Mouse (Mus musculus) testis, postnatal 14 days (tissue): Measurements from ENCODE around the gene Lyst.
"Not testable (repeated sequence)": the region's sequence is repeated elsewhere in the genome, so short reads cannot be mapped to it uniquely, and the experiment has no call there.

Source experiments
- DNase-seq: peaks from one replicate; pipeline ENCODE4 v3.0.0; 2021; ENCODE audit warnings: low spot score

The Lyst gene

DNA sequence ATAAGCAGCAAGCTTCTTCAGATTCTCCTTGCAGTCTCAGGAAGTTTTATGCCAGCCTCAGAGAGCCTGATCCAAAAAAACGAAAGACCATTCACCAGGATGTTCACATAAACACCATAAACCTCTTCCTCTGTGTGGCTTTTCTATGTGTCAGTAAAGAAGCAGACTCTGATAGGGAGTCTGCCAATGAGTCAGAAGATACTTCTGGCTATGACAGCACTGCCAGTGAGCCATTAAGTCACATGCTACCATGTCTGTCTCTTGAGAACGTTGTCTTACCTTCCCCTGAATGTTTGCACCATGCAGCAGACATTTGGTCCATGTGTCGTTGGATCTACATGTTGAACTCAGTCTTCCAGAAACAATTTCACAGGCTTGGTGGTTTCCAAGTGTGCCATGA is 47.4 kb downstream of the Lyst start:
- no peak for DNase-seq

DNA sequence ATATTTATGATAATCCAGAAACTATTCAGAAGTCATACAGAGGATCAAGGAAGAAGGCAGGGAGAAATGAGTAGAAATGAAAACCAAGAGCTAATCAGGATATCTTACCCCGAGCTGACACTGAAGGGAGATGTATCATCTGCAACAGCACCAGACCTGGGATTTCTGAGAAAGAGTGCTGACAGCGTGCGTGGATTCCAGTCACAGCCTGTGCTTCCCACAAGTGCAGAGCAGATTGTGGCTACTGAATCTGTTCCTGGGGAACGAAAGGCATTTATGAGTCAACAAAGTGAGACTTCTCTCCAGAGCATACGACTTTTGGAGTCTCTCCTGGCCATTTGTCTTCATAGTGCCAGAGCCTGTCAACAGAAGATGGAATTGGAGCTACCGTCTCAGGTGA is 47.8 kb downstream of the Lyst start:
- no peak for DNase-seq

GRCm38 (mm10) chr13:13638725-13639124 is 48.5 kb downstream of the Lyst start:
- DNase-seq: no peak

DNA sequence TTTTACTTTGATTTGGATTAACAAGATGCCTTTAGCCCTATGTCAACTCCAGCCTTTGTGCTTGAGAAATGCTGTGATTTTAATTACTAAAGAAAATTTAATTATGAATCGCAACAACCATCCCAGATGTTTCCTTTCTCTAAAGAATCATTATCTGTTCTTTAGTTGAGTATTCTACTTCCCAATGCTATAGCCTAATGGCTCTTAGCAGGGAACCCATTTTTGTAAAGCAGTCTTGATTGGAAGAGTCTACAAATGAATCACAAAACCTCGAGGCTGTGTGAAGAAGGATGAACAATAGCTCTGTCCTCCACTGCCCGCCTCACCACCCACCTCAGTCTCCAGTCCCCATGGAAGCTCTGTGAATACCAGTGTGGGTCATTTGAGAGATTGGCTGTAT is 57.1 kb downstream of the Lyst start:
- DNase-seq: no peak

DNA sequence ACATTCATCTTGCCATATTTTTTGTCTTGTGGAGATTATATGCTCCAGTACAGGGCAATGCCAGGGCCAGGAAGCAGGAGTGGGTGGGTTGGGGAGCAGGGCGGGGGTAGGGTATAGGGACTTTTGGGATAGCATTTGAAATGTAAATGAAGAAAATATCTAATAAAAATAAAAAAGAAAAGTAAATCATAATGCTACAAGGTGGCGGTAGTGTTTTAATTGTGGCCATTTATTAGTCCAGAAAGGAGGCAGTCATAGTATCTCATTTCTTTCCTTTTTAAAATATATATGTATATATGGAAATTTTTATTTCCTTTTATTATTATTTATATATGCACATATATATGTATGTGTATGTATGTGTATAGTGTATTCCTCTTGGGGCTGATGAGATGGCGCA is 65.3 kb downstream of the Lyst start:
- DNase-seq: no peak

DNA sequence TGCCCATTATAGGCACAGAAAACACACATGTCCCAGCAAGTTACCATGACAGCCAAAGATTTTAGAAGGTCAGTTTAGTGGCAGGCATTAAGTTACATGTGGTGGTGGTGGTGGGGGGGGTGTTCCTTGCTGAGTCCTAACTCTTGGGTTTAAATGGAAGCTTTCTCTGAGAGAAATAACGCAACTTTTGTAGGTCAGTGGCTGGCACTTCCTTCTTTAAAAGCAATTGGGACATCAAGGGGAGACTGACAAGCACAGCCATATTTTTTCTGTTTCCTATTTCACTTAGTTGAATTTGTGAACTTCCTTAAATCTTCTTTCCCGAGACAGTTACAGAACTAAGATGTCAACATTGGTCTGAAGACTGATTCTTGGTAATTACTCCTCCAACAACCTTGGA is 75.9 kb downstream of the Lyst start:
- not testable (repeated sequence) for DNase-seq

GRCm38 (mm10) chr13:13670669-13671068 is 80.5 kb downstream of the Lyst start:
- DNase-seq: no peak

DNA sequence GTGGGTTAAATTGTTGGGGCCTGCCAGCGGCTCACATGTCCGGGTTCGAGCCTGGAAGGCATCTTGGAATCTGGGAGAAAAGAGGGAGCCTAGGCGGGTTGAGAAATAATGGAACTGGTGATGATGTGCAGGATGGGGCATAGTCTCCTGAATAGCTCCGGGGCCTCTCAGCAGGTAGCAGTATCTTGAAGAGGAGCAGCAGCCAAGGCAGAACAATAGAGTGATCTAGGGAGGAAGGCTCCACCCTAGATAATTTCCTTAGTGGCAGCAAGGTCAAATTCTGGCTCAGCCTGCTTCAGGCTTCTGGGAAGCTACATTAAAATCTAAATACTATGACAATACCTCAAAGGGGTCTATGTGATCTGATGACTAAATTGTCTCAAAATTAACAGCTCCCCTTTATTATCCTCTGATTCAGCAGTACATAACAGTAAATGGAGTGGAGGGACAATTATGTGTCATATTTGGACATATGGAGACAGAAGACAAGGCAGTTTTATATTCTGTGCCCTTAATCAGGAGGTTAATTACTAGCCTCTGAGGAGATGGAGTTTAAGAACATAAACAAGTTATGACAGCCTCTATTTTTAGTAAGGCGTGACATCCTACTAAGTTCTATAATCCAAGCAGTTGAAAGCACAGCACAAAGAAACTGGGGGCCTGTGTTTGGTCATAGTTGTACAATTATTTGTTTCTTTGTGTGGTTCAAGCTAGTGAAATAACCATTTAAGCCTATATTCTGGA is 81.6 kb downstream of the Lyst start:
- DNase-seq: no peak

DNA sequence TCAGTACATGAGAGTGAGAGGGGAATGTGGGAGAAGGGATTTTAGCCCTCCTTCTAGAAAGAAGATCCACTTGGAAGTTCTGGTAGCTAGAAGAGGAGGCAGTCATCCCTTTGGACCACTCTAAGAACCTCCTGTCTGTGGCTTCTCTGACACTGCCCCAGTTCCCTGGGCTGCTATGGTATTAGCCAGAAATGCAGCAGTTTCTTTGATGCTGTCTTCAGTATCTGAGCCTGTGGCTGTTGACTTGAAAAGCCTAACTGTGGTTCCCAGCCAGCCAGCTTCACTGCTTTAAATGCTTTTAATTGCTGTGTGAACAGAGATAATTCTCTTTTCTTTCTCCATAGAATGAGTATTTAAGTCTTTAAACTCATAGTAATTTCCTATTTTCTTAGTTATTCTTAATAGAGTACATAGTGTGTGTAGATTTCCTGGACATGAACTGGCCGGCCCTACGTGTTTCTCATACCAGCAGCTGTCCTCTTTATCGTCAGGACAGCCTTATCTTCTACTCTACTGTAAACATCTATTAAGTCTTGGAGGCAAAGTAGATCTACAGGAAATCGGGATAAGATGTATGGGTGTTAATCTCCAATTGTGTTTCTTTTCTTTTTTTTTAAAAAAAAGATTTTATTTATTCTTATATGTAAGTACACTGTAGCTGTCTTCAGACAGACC is 84.6 kb downstream of the Lyst start:
- no peak for DNase-seq

GRCm38 (mm10) chr13:13677871-13678270 is 87.7 kb downstream of the Lyst start:
- DNase-seq: no peak

DNA sequence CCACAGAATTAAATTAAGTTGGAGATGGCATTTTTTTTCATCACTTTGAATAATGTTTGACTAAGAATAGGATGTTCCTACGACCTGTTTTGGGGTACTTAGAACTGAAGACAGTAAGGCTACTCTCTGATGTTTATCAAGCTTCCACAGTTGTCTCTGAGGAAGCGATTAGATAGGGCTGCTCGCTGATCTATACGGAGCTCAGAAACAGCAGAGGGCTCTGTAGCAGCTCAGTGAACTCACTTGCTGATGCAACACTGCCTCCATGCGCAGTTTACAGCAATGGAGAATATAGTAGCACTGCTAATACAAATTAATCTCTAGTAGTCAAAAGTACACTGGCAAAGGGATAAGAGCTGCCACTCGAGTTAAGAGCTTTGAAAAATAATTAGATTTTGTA is 91.4 kb downstream of the Lyst start:
- no peak for DNase-seq

- DNase-seq: no peak
These were observed 113.3 kb downstream of the Lyst start for GRCm38 (mm10) chr13:13703476-13703875.

GRCm38 (mm10) chr13:13721435-13721834 is 131.2 kb downstream of the Lyst start:
- DNase-seq: not testable (repeated sequence)

- no peak for DNase-seq
These were observed 133.1 kb downstream of the Lyst start for GRCm38 (mm10) chr13:13723293-13723692.

- DNase-seq: no peak
These were observed 133.6 kb downstream of the Lyst start for GRCm38 (mm10) chr13:13723786-13724185.

GRCm38 (mm10) chr13:13739232-13739631 is 149.0 kb downstream of the Lyst start:
- DNase-seq: no peak

DNA sequence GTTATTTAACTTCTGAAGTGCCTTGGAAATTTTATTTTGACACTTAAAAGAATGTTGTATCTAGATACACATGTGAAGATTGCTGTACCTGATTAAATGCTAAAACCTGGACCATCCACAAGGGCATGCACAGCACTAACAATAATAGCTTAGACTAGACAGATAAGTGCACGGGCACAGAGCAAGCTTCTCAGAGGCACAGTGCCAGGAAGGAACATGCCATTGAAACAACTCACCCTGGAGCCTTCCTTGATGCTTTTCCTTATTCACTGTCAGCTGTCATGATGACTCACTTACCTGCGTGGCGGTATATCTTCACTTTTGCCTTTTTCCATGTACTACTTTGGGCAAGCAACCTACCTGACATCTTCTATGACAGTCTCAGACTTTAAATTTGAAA is 155.7 kb downstream of the Lyst start:
- peak; percentile 10 for DNase-seq

- no peak for DNase-seq
These were observed 185.7 kb downstream of the Lyst start for GRCm38 (mm10) chr13:13775778-13776494.

GRCm38 (mm10) chr13:13777052-13777451 is 186.9 kb downstream of the Lyst start:
- no peak for DNase-seq

DNA sequence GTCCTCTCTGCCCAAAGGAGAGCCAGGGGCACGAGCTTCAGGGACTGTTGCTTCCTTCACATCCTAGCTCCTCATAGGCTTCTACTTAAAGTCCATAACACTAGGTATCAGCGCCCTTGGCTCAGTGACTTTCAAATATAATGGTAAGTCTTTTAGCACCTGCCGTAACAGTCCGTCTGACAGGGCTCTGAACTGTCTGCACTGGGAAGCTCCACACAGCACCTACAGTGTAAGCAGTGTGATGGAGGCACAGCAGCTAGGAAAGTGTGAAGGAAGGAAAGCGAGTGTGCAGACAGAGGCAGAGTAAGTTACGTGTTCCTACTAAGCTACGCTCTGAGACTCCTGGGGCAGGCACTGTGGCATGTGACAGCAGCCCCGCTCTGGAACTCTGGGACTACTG is 187.5 kb downstream of the Lyst start:
- DNase-seq: no peak

DNA sequence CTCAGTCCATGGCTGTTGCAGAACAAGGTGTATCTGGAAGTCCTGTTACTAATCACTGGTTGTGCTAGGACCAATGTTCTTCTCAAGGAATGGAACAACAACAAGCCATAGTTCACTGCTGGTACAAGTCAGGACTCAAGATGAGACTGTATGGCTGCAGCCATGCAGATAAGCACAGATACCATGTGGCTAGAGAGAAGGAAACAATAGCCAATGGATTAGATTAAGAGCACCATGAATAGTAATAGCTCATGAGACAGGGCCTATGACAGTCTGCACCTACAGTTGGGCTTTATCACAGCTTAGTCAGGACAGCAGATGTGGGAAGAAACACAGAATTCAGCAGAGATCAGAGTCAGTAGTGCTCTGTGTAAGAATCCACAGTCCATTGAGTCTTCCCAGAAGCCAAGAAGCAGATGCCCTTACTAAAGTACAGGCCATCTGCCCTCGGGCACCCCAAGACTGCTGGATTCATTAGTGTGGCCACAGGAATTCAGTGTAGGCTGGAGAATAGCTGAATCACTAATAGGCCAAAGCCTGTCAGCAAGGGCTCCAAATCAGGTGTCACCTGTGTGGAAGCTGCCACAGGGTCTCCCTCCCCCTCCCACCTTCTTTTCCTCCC is 188.8 kb downstream of the Lyst start:
- no peak for DNase-seq

- DNase-seq: no peak
These were observed 190.1 kb downstream of the Lyst start for GRCm38 (mm10) chr13:13780271-13780670.

DNA sequence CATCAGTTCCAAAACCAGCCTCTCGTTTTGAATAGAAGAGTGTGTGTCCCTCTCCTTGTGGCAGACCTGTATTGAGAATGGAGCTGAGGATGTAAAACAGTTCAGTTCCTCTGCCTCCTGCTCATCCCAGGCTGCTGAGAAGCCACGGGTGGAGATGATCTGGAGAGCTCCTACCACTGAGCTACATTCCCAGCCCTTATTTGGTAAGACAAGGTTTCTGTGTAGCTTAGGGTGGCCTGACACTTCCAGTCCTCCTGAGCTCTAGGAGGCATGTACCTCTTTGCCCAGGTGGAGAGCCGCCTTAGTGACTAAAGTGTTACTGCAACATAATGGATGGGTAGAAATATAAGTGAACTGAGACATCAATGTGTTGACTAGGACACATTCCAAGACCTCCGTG is 190.8 kb downstream of the Lyst start:
- no peak for DNase-seq
